Mouse (Mus musculus): ENCODE measurements around the gene Cdhr2. TPM values are rescaled to one million over a fixed set of nuclear protein-coding genes. Genes with fewer than 3 reads are reported as not detected.

The Cdhr2 gene
- total RNA-seq (2021): 1 to 10 TPM in 1 of 2 experiments, under 1 TPM in 1; 0.85 to 2.1 TPM
- long read RNA-seq, experiment 1, full-length matches to known transcripts: 1 of 5 reads
- long read RNA-seq, experiment 1, partial matches to known transcripts: 3 of 5 reads
- long read RNA-seq, experiment 1, other reads (novel, unspliced or antisense): 1 of 5 reads
- long read RNA-seq, experiment 2, full-length matches to known transcripts: 2 of 2 reads
- long read RNA-seq, experiment 2, partial matches to known transcripts: 0 of 2 reads
- long read RNA-seq, experiment 2, other reads (novel, unspliced or antisense): 0 of 2 reads

- DNase-seq: no peak
Observed at GRCm38 (mm10) chr13:54701243-54701642, at the start of gene Cdhr2. Cdhr2 (plus strand) TSS chr13:54701461.

GRCm38 (mm10) chr13:54660877-54661276, 40.4 kb upstream of the Cdhr2 start:
- no peak for DNase-seq

GRCm38 (mm10) chr13:54661358-54661757, 39.9 kb upstream of the Cdhr2 start:
- no peak for DNase-seq

GRCm38 (mm10) chr13:54663999-54664398, 37.3 kb upstream of the Cdhr2 start:
- no peak for DNase-seq

GRCm38 (mm10) chr13:54664509-54664908, 36.8 kb upstream of the Cdhr2 start:
- no peak for DNase-seq

GRCm38 (mm10) chr13:54665062-54665461, 36.2 kb upstream of the Cdhr2 start:
- DNase-seq: no peak

- no peak for DNase-seq
Observed at GRCm38 (mm10) chr13:54670491-54670890, 30.8 kb upstream of the Cdhr2 start.

GRCm38 (mm10) chr13:54675895-54676590, 25.2 kb upstream of the Cdhr2 start:
- DNase-seq: no peak

GRCm38 (mm10) chr13:54678263-54678662, 23.0 kb upstream of the Cdhr2 start:
- DNase-seq: no peak

GRCm38 (mm10) chr13:54680184-54680853, 20.9 kb upstream of the Cdhr2 start:
- no peak for DNase-seq

GRCm38 (mm10) chr13:54681291-54681690, 20.0 kb upstream of the Cdhr2 start:
- no peak for DNase-seq

- no peak for DNase-seq
Observed at GRCm38 (mm10) chr13:54683301-54683700, 18.0 kb upstream of the Cdhr2 start.

GRCm38 (mm10) chr13:54684140-54684896, 16.9 kb upstream of the Cdhr2 start:
- peak; percentile 88 for DNase-seq

- DNase-seq: peak; percentile 79
Observed at GRCm38 (mm10) chr13:54685174-54685573, 16.1 kb upstream of the Cdhr2 start.

GRCm38 (mm10) chr13:54686139-54687053, 14.9 kb upstream of the Cdhr2 start:
- DNase-seq: peak; percentile 47

GRCm38 (mm10) chr13:54687096-54687495, 14.2 kb upstream of the Cdhr2 start:
- peak; percentile 86 for DNase-seq

GRCm38 (mm10) chr13:54687575-54688424, 13.5 kb upstream of the Cdhr2 start:
- peak; percentile 98 for DNase-seq

GRCm38 (mm10) chr13:54690151-54690740, 11.0 kb upstream of the Cdhr2 start:
- DNase-seq: no peak

GRCm38 (mm10) chr13:54691737-54692136, 9.5 kb upstream of the Cdhr2 start:
- DNase-seq: no peak
